Mouse (Mus musculus): ENCODE results near the gene Epm2a. TPM values are rescaled to one million over a fixed set of nuclear protein-coding genes. Genes with fewer than 3 reads are reported as not detected.

The Epm2a gene
- polyA plus RNA-seq, 2 experiments = 0.54 to 2.0 TPM

- WGBS = 76% methylated on average over 1 of the region's 1 CpGs
- no peaks in the 10 kb centered on the region for H3K9me3 ChIP-seq (ENCODE audit: control insufficient read depth, low read length)
- H3K9ac ChIP-seq (ENCODE audit: low read depth, low read length, severe bottlenecking) = no peak overlapping the region
- no peak overlapping the region for H3K4me2 ChIP-seq (replicated peaks; ENCODE audit: low read depth, low read length, severe bottlenecking)
- no peaks in the 10 kb centered on the region for H3K36me3 ChIP-seq (ENCODE audit: control insufficient read depth, insufficient read depth, low read length)
- DNase-seq (ENCODE audit: low spot score) (no peak), ATAC-seq (ENCODE audit: low FRiP score, low read depth) (no peak)
- H3K4me3 ChIP-seq (replicated peaks; ENCODE audit: low read length) = no peak overlapping the region
- H3K4me1 ChIP-seq (ENCODE audit: control insufficient read depth, insufficient read depth, low read length) = no peaks in the 10 kb centered on the region
- H3K27me3 ChIP-seq (ENCODE audit: control insufficient read depth, insufficient read depth, low read length) = no peaks in the 10 kb centered on the region
- no peak for TF ChIP-seq POLR2A (IDR thresholded peaks at IDR 0.05; ENCODE audit: borderline replicate concordance, extremely low read depth, insufficient read depth, insufficient read length)
- no peak overlapping the region for H3K27ac ChIP-seq (replicated peaks; ENCODE audit: low read depth, low read length)
Measured at GRCm38 (mm10) chr10:11436961-11437360, 93.8 kb downstream of the Epm2a start.

GRCm38 (mm10) chr10:11438461-11438860 lies 95.3 kb downstream of the Epm2a start:
- Histone ChIP-seq H3K4me3 (replicated peaks; ENCODE audit: low read length) (no peak overlapping the region), H3K27me3 (ENCODE audit: control insufficient read depth, insufficient read depth, low read length) (no peaks in the 10 kb centered on the region), H3K9me3 (ENCODE audit: control insufficient read depth, low read length) (no peaks in the 10 kb centered on the region), H3K4me1 (ENCODE audit: control insufficient read depth, insufficient read depth, low read length) (no peaks in the 10 kb centered on the region), H3K27ac (replicated peaks; ENCODE audit: low read depth, low read length) (no peak overlapping the region), H3K36me3 (ENCODE audit: control insufficient read depth, insufficient read depth, low read length) (no peaks in the 10 kb centered on the region), H3K9ac (ENCODE audit: low read depth, low read length, severe bottlenecking) (no peak overlapping the region), H3K4me2 (replicated peaks; ENCODE audit: low read depth, low read length, severe bottlenecking) (no peak overlapping the region)
- DNase-seq (ENCODE audit: low spot score) (no peak), ATAC-seq (ENCODE audit: low FRiP score, low read depth) (no peak)
- no peak for TF ChIP-seq POLR2A (IDR thresholded peaks at IDR 0.05; ENCODE audit: borderline replicate concordance, extremely low read depth, insufficient read depth, insufficient read length)
- WGBS = 94% methylated on average over 10 of the region's 10 CpGs

GRCm38 (mm10) chr10:11439342-11439741 lies 96.1 kb downstream of the Epm2a start:
- 84% methylated on average over 6 of the region's 6 CpGs for WGBS

GRCm38 (mm10) chr10:11449556-11450305 lies 106.5 kb downstream of the Epm2a start:
- Histone ChIP-seq H3K4me1 (ENCODE audit: control insufficient read depth, insufficient read depth, low read length) (0 out of 2 replicates have a peak, but pooled peaks cover 4% of the 10 kb centered on the region), H3K9ac (ENCODE audit: low read depth, low read length, severe bottlenecking) (no peak overlapping the region), H3K27me3 (ENCODE audit: control insufficient read depth, insufficient read depth, low read length) (no peaks in the 10 kb centered on the region), H3K36me3 (ENCODE audit: control insufficient read depth, insufficient read depth, low read length) (no peaks in the 10 kb centered on the region), H3K4me2 (replicated peaks; ENCODE audit: low read depth, low read length, severe bottlenecking) (peak overlapping the region; percentile 20; the same call in 1 of the 2 replicates), H3K9me3 (ENCODE audit: control insufficient read depth, low read length) (no peaks in the 10 kb centered on the region), H3K27ac (replicated peaks; ENCODE audit: low read depth, low read length) (no peak overlapping the region), H3K4me3 (replicated peaks; ENCODE audit: low read length) (no peak overlapping the region)
- DNase-seq (ENCODE audit: low spot score) = peak; percentile 92
- 32% methylated on average over 23 of the region's 23 CpGs for WGBS
- no peak for TF ChIP-seq POLR2A (IDR thresholded peaks at IDR 0.05; ENCODE audit: borderline replicate concordance, extremely low read depth, insufficient read depth, insufficient read length)
- peak; percentile 84 for ATAC-seq (ENCODE audit: low FRiP score, low read depth)

More at GRCm38 (mm10) chr10:11439342-11439741, 96.1 kb downstream of the Epm2a start:
- Histone ChIP-seq H3K9ac (ENCODE audit: low read depth, low read length, severe bottlenecking) (no peak overlapping the region), H3K4me3 (replicated peaks; ENCODE audit: low read length) (no peak overlapping the region), H3K36me3 (ENCODE audit: control insufficient read depth, insufficient read depth, low read length) (no peaks in the 10 kb centered on the region), H3K4me1 (ENCODE audit: control insufficient read depth, insufficient read depth, low read length) (no peaks in the 10 kb centered on the region), H3K9me3 (ENCODE audit: control insufficient read depth, low read length) (no peaks in the 10 kb centered on the region), H3K27ac (replicated peaks; ENCODE audit: low read depth, low read length) (no peak overlapping the region), H3K27me3 (ENCODE audit: control insufficient read depth, insufficient read depth, low read length) (no peaks in the 10 kb centered on the region), H3K4me2 (replicated peaks; ENCODE audit: low read depth, low read length, severe bottlenecking) (no peak overlapping the region)
- no peak for DNase-seq (ENCODE audit: low spot score)
- no peak for ATAC-seq (ENCODE audit: low FRiP score, low read depth)
- TF ChIP-seq POLR2A (IDR thresholded peaks at IDR 0.05; ENCODE audit: borderline replicate concordance, extremely low read depth, insufficient read depth, insufficient read length) = no peak

- TF ChIP-seq POLR2A (IDR thresholded peaks at IDR 0.05; ENCODE audit: borderline replicate concordance, extremely low read depth, insufficient read depth, insufficient read length) = no peak
Measured at GRCm38 (mm10) chr10:11452537-11452936, 109.3 kb downstream of the Epm2a start.

More at GRCm38 (mm10) chr10:11452537-11452936, 109.3 kb downstream of the Epm2a start:
- H3K36me3 ChIP-seq (ENCODE audit: control insufficient read depth, insufficient read depth, low read length) = no peaks in the 10 kb centered on the region
- ATAC-seq (ENCODE audit: low FRiP score, low read depth) (no peak), DNase-seq (ENCODE audit: low spot score) (no peak)
- no peak overlapping the region for H3K27ac ChIP-seq (replicated peaks; ENCODE audit: low read depth, low read length)
- no peak overlapping the region for H3K4me3 ChIP-seq (replicated peaks; ENCODE audit: low read length)
- 85% methylated on average over 2 of the region's 2 CpGs for WGBS
- H3K9me3 ChIP-seq (ENCODE audit: control insufficient read depth, low read length) = no peaks in the 10 kb centered on the region
- no peak overlapping the region for H3K4me2 ChIP-seq (replicated peaks; ENCODE audit: low read depth, low read length, severe bottlenecking)
- H3K27me3 ChIP-seq (ENCODE audit: control insufficient read depth, insufficient read depth, low read length) = no peaks in the 10 kb centered on the region
- no peak overlapping the region for H3K9ac ChIP-seq (ENCODE audit: low read depth, low read length, severe bottlenecking)
- H3K4me1 ChIP-seq (ENCODE audit: control insufficient read depth, insufficient read depth, low read length) = 0 out of 2 replicates have a peak, but pooled peaks cover 4% of the 10 kb centered on the region
